Mouse (Mus musculus) lung, embryonic 14.5 days (tissue): ENCODE results near the gene Ptprg. TPM values are rescaled to one million over a fixed set of nuclear protein-coding genes. Genes with fewer than 3 reads are reported as not detected.
A peak's percentile ranks its signal among the peaks of the same experiment; 100 is the strongest.

Experiments
- ATAC-seq: fragments of 200-750 bp; cut with Nextera tagmentation; 2 replicates; pipeline ENCODE4 v1.8.0; 2017; ENCODE audit warnings: mild to moderate bottlenecking, moderate TSS enrichment, moderate library complexity; ENCODE audit not compliant: insufficient read depth
- DNase-seq: peaks from one replicate; pipeline ENCODE4 v3.0.0-alpha.2; 2015
- H3K27ac ChIP-seq: fragments of 300-500 bp; sonication (generic); 2 replicates; pipeline ENCODE4 v1.5.1; 2014; ENCODE audit warnings: low read depth, mild to moderate bottlenecking, moderate library complexity
- H3K27me3 ChIP-seq: fragments of 300-500 bp; sonication (generic); 2 replicates; pipeline ENCODE4 v1.6.1; 2014; ENCODE audit warnings: low read length, control low read depth; ENCODE audit not compliant: insufficient read depth
- H3K36me3 ChIP-seq: fragments of 300-500 bp; sonication (generic); 2 replicates; pipeline ENCODE4 v1.6.1; 2014; ENCODE audit warnings: control low read depth; ENCODE audit not compliant: insufficient read depth
- H3K4me1 ChIP-seq: fragments of 300-500 bp; sonication (generic); 2 replicates; pipeline ENCODE4 v1.6.1; 2014; ENCODE audit warnings: antibody characterized with exemption, control low read depth; ENCODE audit not compliant: insufficient read depth
- H3K4me2 ChIP-seq: fragments of 300-500 bp; sonication (generic); 2 replicates; pipeline ENCODE4 v1.6.1; 2014; ENCODE audit warnings: mild to moderate bottlenecking
- H3K4me3 ChIP-seq: fragments of 300-500 bp; sonication (generic); 2 replicates; pipeline ENCODE4 v1.5.1; 2014; ENCODE audit warnings: low read depth, low read length
- H3K9ac ChIP-seq: fragments of 300-500 bp; sonication (generic); 2 replicates; pipeline ENCODE4 v1.6.1; 2014
- H3K9me3 ChIP-seq: fragments of 300-500 bp; sonication (generic); 2 replicates; pipeline ENCODE4 v1.6.1; 2016; ENCODE audit warnings: low read depth, low read length, control low read depth
- CTCF ChIP-seq: IDR thresholded peaks from 2 replicates; pipeline ENCODE4 v1.5.1; 2016; ENCODE audit warnings: antibody characterized with exemption, low read depth
- WGBS: fragments of 180-500 bp; shearing (Covaris S2); extraction: QIAGEN DNeasy Blood & Tissue Kit; methylation state at CpG from one replicate; pipeline ENCODE4 v1.1.7; 2014; 5-methylcytosine and 5-hydroxymethylcytosine counted together
- polyA plus RNA-seq: library from polyadenylated mRNA; unstranded; fragments of >200 nt; fragmentation: Nextera tagmentation; extraction: Ambion mirVana; gene quantifications from 2 replicates; pipeline ENCODE4 v1.2.1, GENCODE M21; 2014

Gene Ptprg
- polyA plus RNA-seq, 1 experiment from 2014 or later = 43.2 TPM

DNA sequence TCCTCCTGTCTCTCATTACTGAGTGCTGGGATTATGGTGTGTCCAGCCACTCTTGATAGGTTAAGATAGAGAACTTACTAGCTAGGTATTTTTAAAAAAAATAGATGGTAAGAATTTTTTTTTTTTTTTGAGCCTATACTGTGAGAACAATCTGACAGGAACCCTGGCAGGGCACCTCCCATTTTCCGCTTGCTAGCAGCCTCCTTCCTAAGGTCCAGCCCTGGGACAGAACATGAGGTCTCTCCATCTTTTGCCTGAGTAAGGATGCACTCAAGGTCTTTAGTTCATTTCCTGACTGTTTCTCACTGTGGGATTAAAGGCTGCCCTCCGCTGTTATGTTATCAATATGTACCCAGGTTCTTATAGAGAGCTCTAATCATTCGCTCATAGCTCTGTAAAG, 264.7 kb downstream of the Ptprg start:
- H3K27me3 ChIP-seq = no peaks in the 10 kb centered on the region
- no peak overlapping the region for H3K27ac ChIP-seq
- WGBS = 77% methylated on average over 3 of the region's 3 CpGs
- TF ChIP-seq CTCF = no peak
- no peaks in the 10 kb centered on the region for H3K9me3 ChIP-seq
- H3K36me3 ChIP-seq = no peaks in the 10 kb centered on the region
- DNase-seq (no peak), ATAC-seq (no peak)
- no peak overlapping the region for H3K4me3 ChIP-seq
- H3K4me1 ChIP-seq = no peaks in the 10 kb centered on the region
- H3K4me2 ChIP-seq = no peak overlapping the region
- H3K9ac ChIP-seq = no peak overlapping the region

DNA sequence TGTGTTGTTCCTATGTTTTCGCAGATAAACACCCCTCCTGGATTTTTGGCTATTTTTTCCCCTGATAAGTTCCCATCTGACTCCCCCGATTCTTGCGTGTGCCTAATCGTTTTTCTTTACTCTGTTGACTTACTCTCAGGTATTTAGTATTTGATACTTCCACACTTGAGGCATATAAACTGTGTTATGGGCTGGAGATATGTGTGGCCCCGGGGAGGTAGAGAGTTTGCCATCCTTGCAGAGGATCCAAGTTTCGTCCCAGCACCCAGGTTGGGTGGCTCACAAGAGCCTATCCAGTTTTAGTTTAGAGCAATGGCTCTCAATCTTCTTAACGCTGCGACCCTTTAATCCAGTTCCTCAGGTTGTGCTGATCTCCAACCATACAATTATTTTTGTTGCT, 265.4 kb downstream of the Ptprg start:
- no peak for ATAC-seq
- no peak overlapping the region for H3K4me2 ChIP-seq
- no peaks in the 10 kb centered on the region for H3K4me1 ChIP-seq
- no peaks in the 10 kb centered on the region for H3K27me3 ChIP-seq
- WGBS = 87% methylated on average over 8 of the region's 8 CpGs
- H3K4me3 ChIP-seq = no peak overlapping the region
- no peak overlapping the region for H3K9ac ChIP-seq
- no peaks in the 10 kb centered on the region for H3K36me3 ChIP-seq
- no peak for TF ChIP-seq CTCF
- H3K9me3 ChIP-seq = no peaks in the 10 kb centered on the region
- no peak for DNase-seq
- H3K27ac ChIP-seq = no peak overlapping the region

DNA sequence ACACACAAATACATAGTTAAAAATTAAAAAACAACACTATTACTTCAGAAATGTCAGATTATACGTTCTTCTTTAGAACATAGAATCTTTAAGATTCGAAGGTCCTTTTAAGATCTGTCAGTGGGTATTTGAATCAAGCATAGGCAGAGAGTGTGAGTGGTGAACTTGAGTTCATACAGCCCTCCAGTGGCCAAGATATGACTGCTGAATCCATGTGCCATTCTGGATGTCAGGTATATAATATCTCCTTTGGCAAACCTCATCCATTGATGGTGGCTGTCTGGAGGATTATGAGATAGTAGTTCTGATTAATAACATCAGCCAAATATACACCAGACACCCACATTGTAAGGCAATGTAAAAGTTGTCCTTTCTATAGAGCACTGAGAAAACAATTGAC, 266.0 kb downstream of the Ptprg start:
- Histone ChIP-seq H3K4me3 (no peak overlapping the region), H3K27ac (no peak overlapping the region), H3K4me2 (no peak overlapping the region), H3K4me1 (no peaks in the 10 kb centered on the region), H3K36me3 (no peaks in the 10 kb centered on the region), H3K9ac (no peak overlapping the region), H3K9me3 (no peaks in the 10 kb centered on the region), H3K27me3 (no peaks in the 10 kb centered on the region)
- WGBS = 85% methylated on average over 2 of the region's 2 CpGs
- no peak for DNase-seq
- ATAC-seq = no peak
- peak; percentile 39; the same call in 1 of the 2 replicates for TF ChIP-seq CTCF

DNA sequence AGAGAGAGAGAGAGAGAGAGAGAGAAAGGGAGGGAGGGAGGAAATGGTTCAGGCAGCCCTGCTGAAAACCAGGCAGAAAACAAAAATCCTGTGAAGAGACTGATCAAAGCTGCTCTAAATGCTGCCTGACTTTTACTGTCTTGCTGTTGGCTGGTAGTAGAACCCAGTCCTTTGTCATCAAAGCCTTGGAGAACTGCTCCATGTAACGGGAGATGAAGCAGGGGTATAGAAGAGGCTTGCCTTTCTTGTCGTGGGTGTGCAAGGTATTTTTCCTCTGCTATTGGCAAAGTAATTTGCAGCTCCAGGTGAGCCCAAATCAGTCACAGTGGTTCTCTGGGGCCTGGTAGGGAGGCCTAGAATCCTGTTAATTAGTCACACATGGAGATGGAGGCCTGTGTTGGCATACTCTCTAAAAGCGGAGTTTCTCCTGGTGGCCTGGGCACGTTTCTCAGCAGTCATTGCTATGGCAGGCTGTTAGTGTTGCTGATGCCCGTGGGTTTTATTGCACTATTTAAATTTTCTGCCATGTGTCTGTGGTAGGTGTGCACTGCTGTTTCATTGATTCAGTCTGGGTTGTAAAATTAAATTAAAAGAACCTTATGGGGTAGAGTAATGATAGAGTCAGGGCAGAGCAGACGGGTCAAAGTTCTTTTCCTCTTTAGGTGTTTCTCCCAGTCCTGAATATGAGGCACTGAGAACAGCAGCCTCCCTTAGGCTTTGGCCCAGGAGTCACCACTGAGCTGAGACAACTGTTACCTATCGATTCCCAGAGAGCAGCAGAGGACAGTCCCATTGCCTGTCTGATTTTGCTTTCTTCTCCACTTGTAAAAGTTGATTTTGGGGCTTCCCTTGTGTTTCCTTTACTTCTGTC, 269.7 kb downstream of the Ptprg start:
- no peaks in the 10 kb centered on the region for H3K36me3 ChIP-seq
- DNase-seq (no peak), ATAC-seq (no peak)
- H3K4me1 ChIP-seq = no peaks in the 10 kb centered on the region
- H3K4me3 ChIP-seq = no peak overlapping the region
- WGBS = 60% methylated on average over 7 of the region's 7 CpGs
- no peaks in the 10 kb centered on the region for H3K9me3 ChIP-seq
- no peak for TF ChIP-seq CTCF
- H3K4me2 ChIP-seq = no peak overlapping the region
- H3K9ac ChIP-seq = no peak overlapping the region
- H3K27me3 ChIP-seq = no peaks in the 10 kb centered on the region
- H3K27ac ChIP-seq = no peak overlapping the region

DNA sequence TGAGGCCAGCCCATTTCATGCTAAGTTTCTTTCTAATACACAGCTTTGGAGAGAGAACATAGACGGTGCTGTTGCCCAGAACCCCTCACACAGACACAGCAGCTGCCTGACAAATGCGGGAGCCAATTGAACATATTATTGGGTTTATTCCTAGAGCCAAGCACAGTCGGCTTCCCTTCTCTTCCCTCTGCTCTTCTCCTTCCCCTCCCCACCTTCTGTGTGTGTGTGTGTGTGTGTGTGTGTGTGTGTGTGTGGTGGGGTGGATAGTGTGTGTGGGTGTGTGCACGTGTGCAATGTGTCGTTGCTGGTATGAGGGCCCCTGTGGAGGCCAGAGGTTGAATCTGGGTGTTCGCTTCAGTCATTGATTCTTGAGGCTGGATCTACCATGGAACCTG, 270.4 kb downstream of the Ptprg start:
- Histone ChIP-seq H3K4me1 (no peaks in the 10 kb centered on the region), H3K4me2 (no peak overlapping the region), H3K9ac (no peak overlapping the region), H3K4me3 (no peak overlapping the region), H3K27me3 (no peaks in the 10 kb centered on the region), H3K36me3 (no peaks in the 10 kb centered on the region), H3K9me3 (no peaks in the 10 kb centered on the region), H3K27ac (no peak overlapping the region)
- ATAC-seq (no peak), DNase-seq (no peak)
- TF ChIP-seq CTCF = no peak
- 81% methylated on average over 6 of the region's 6 CpGs for WGBS

DNA sequence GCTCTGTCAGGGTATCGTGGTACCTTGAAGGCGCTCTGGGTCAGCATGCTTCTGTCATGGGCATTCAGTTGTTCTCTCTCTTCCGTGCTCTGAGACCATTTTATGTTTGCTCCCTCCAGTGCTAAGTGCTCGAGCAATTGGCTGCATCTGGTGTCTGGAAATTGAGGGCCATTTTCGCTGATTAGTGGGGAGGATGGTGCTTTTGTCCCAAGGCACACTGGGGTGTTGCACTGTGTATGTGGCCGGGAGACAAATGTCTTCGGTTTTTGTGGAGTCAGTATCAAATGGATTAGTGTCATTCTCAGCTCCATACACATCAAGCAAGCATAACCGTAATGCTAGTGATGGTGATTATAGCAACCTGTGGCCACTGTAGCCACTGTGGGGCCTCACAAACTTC, 271.6 kb downstream of the Ptprg start:
- TF ChIP-seq CTCF = no peak
- H3K4me3 ChIP-seq = no peak overlapping the region
- H3K9ac ChIP-seq = no peak overlapping the region
- no peak overlapping the region for H3K4me2 ChIP-seq
- DNase-seq (no peak), ATAC-seq (no peak)
- H3K4me1 ChIP-seq = no peaks in the 10 kb centered on the region
- no peaks in the 10 kb centered on the region for H3K9me3 ChIP-seq
- H3K36me3 ChIP-seq = no peaks in the 10 kb centered on the region
- H3K27ac ChIP-seq = no peak overlapping the region
- H3K27me3 ChIP-seq = no peaks in the 10 kb centered on the region
- WGBS = 89% methylated on average over 8 of the region's 8 CpGs

DNA sequence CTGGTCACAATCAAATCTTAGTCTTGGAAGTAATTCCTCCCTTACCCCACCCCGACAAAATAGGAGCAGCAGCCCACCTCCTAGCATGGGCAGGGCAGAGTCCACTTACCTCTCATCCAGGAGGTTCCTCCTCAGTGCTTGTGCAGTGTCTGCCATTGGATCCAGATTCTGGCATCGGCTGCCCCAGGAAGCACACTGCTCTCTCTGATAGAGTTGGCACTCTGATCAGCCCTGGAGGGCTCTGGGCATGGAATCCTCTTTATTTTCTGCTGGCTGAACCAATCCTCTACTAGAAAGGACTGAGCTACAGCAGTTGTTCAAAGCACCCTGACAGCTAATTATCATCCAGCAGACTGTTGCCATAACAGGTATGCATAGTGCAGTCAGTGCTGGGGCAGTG, 272.2 kb downstream of the Ptprg start:
- Histone ChIP-seq H3K36me3 (no peaks in the 10 kb centered on the region), H3K9me3 (no peaks in the 10 kb centered on the region), H3K4me3 (no peak overlapping the region), H3K27me3 (no peaks in the 10 kb centered on the region), H3K27ac (no peak overlapping the region), H3K4me1 (no peaks in the 10 kb centered on the region), H3K4me2 (no peak overlapping the region), H3K9ac (no peak overlapping the region)
- DNase-seq (no peak), ATAC-seq (no peak)
- WGBS = 85% methylated on average over 2 of the region's 2 CpGs
- TF ChIP-seq CTCF = no peak
